Mouse (Mus musculus) heart, embryonic 15.5 days (tissue): ENCODE results near the gene Zdhhc24. TPM values are rescaled to one million over a fixed set of nuclear protein-coding genes. Genes with fewer than 3 reads are reported as not detected.
"Not testable (repeated sequence)": the region's sequence is repeated elsewhere in the genome, so short reads cannot be mapped to it uniquely, and the experiment has no call there.

Source experiments
- ATAC-seq: fragments of 200-750 bp; cut with Nextera tagmentation; replicated peaks from 2 replicates; pipeline ENCODE4 v1.8.0; 2017; ENCODE audit warnings: low read depth, moderate TSS enrichment; ENCODE audit not compliant: insufficient number of reproducible peaks, insufficient read depth, low FRiP score
- H3K27ac ChIP-seq: fragments of 300-500 bp; sonication (generic); 2 replicates; pipeline ENCODE4 v1.5.1; 2015; ENCODE audit warnings: mild to moderate bottlenecking, inconsistent platforms
- H3K27me3 ChIP-seq: fragments of 300-500 bp; sonication (generic); 2 replicates; pipeline ENCODE4 v1.6.1; 2015; ENCODE audit warnings: inconsistent platforms
- H3K36me3 ChIP-seq: fragments of 300-500 bp; sonication (generic); 2 replicates; pipeline ENCODE4 v1.6.1; 2015; ENCODE audit warnings: mild to moderate bottlenecking, inconsistent platforms
- H3K4me1 ChIP-seq: fragments of 300-500 bp; sonication (generic); replicated peaks from 2 replicates; pipeline ENCODE4 v1.6.1; 2015; ENCODE audit warnings: inconsistent platforms
- H3K4me2 ChIP-seq: fragments of 300-500 bp; sonication (generic); 2 replicates; pipeline ENCODE4 v1.6.1; 2015; ENCODE audit warnings: inconsistent platforms, mild to moderate bottlenecking, moderate library complexity
- H3K4me3 ChIP-seq: fragments of 300-500 bp; sonication (generic); 2 replicates; pipeline ENCODE4 v1.5.1; 2015; ENCODE audit warnings: mild to moderate bottlenecking, inconsistent platforms
- H3K9ac ChIP-seq: fragments of 300-500 bp; sonication (generic); 2 replicates; pipeline ENCODE4 v1.6.1; 2015; ENCODE audit warnings: mild to moderate bottlenecking, inconsistent platforms
- H3K9me3 ChIP-seq: fragments of 300-500 bp; sonication (generic); replicated peaks from 2 replicates; pipeline ENCODE4 v1.6.1; 2016; ENCODE audit warnings: inconsistent platforms
- WGBS: fragments of 180-500 bp; shearing (Covaris S2); methylation state at CpG from one replicate; pipeline ENCODE4 v1.1.7; 2015; ENCODE audit warnings: mixed read lengths; 5-methylcytosine and 5-hydroxymethylcytosine counted together
- polyA plus RNA-seq: library from polyadenylated mRNA; unstranded; fragments of >200 nt; fragmentation: Nextera tagmentation; extraction: Ambion mirVana; gene quantifications from 2 replicates; pipeline ENCODE4 v1.2.1, GENCODE M21; 2015

Gene Zdhhc24
- polyA plus RNA-seq, 1 experiment from 2014 or later = 6.6 TPM

DNA sequence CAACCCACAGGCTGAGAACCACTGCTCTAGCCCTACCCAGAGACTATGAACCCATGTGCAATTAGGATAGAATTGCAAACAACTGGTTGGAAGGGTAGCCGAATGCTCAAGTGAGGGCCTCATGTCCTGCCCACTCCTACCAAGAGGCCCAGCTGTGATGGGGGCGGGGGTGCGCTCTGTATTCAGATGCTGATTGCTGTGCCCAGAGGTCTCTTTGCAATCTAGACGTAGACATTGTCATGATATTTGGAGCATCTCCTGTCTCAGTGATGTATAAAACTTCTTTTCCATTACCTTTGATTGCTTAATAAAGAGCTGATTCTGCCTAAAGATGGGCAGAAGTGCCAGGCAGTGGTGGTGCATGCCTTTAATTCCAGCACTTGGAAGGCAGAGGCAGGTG is 28.7 kb upstream of the Zdhhc24 start:
- WGBS = 50% methylated on average over 4 of the region's 4 CpGs
- no peak overlapping the region for H3K4me3 ChIP-seq
- no peak for ATAC-seq
- peaks cover 23% of the 10 kb centered on the region for H3K27me3 ChIP-seq
- no peaks in the 10 kb centered on the region for H3K9me3 ChIP-seq
- H3K9ac ChIP-seq = no peak overlapping the region
- H3K4me1 ChIP-seq = peaks cover 4% of the 10 kb centered on the region; the same call in 1 of the 2 replicates
- H3K36me3 ChIP-seq = no peaks in the 10 kb centered on the region
- H3K27ac ChIP-seq = no peak overlapping the region
- H3K4me2 ChIP-seq = no peak overlapping the region

DNA sequence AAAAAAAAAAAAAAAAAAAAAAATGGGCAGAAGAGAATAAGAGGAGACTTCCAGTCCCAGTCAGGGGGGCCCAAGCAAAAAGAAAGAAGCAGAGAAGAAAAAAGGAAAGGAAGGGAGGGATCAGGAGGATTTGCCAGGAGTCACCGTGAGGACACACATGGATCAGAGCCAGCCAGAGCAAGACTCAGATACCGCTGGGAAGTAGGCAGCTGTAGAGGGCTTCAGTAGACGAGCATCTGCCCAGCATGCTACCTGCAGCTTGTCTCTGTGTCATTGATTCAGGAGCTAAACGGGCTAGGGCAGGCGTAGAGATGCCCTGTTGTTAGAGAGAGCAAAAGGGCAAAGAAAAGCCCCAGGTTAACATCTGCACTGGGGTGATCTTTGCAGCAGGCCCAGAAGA is 28.2 kb upstream of the Zdhhc24 start:
- no peak overlapping the region for H3K4me3 ChIP-seq
- H3K36me3 ChIP-seq = no peaks in the 10 kb centered on the region
- H3K27ac ChIP-seq = no peak overlapping the region
- no peak overlapping the region for H3K9ac ChIP-seq
- 38% methylated on average over 5 of the region's 5 CpGs for whole genome bisulfite sequencing
- peaks cover 6% of the 10 kb centered on the region for H3K4me1 ChIP-seq
- no peak for ATAC-seq
- H3K4me2 ChIP-seq = no peak overlapping the region
- peaks cover 23% of the 10 kb centered on the region for H3K27me3 ChIP-seq
- no peaks in the 10 kb centered on the region for H3K9me3 ChIP-seq

DNA sequence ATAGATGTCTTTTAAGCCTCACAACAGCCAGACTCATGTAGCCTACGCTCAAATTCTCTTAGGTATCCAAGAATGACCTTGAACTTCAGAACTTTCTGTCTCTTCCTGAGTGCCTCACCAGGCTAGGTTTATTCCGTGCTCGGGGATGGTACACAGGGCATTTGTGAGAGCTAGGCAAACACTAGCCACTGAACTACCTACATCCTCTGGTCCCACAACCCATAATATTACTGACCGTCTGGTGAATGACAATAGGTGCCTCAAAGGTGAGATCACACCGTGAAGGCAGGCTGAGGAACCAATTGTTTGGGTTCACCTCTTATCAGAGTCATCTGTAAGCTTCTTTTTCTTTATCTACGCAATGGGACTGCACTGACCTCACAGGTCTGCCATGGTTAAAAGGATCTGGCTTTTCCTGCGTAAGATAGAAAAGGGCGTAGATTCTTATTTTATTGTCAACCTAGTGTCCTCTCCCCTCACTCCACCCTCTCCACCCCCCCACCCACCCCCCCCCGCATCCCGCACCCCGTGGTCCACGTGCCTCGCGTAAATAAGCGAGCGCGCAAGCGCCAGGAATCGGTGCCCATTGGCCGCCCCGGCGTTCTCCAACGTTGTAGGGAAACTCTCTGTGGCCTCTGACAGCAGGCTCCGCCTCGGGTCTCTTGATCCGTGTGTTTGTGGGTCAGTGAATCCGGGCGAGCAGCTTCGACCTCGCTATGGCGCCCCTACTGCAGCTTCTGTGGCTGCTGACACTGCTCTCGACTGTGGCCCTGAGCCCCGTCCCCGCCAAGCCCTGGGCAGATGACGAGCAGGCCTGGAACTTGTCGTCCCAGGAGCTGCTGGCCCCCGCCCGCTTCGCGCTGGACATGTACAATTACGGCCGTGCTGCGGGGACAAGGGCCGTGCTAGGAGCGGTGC is 23.7 kb upstream of the Zdhhc24 start, which contains the start of gene Ctsf:
Ctsf (plus strand) TSS at position 579 of the 918 bp plus-strand sequence.
- peak within 1 kb of the TSS; percentile 94 for H3K4me2 ChIP-seq
- ATAC-seq = peak; percentile 83
- peak within 1 kb of the TSS; percentile 72 for H3K9ac ChIP-seq
- peaks cover 13% of the 10 kb centered on the region for H3K4me1 ChIP-seq
- peak within 1 kb of the TSS; percentile 72 for H3K4me3 ChIP-seq
- no peaks in the 10 kb centered on the region for H3K9me3 ChIP-seq
- peak within 1 kb of the TSS; percentile 68 for H3K27ac ChIP-seq
- H3K27me3 ChIP-seq = peaks cover 19% of the 10 kb centered on the region
- H3K36me3 ChIP-seq = no peaks in the 10 kb centered on the region
- WGBS = 4% methylated on average over 45 of the region's 45 CpGs

DNA sequence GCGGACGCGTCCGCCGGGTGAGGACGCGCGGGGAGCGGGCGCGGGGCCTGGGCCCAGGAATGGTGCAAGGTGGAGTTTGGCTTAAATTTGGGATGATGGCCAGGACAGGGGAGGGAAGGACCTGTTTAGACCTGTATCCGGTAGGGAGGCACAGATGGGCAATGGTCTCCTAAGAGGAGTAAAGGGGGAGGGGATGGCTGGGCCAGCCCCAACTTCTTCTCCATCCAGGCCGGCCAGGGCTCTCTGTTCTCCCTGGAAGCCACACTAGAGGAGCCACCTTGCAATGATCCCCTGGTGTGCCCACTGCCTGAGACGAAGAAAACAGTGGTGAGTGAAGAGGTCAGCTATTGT is 23.0 kb upstream of the Zdhhc24 start:
- WGBS = 3% methylated on average over 14 of the region's 14 CpGs
- no peaks in the 10 kb centered on the region for H3K36me3 ChIP-seq
- H3K4me2 ChIP-seq = peak overlapping the region; percentile 94
- H3K4me3 ChIP-seq = peak overlapping the region; percentile 72
- peaks cover 18% of the 10 kb centered on the region; the same call in 1 of the 2 replicates for H3K27me3 ChIP-seq
- H3K4me1 ChIP-seq = peaks cover 13% of the 10 kb centered on the region
- peak overlapping the region; percentile 72 for H3K9ac ChIP-seq
- ATAC-seq = no peak; the same call in 1 of the 2 replicates
- no peaks in the 10 kb centered on the region for H3K9me3 ChIP-seq
- peak overlapping the region; percentile 68 for H3K27ac ChIP-seq

DNA sequence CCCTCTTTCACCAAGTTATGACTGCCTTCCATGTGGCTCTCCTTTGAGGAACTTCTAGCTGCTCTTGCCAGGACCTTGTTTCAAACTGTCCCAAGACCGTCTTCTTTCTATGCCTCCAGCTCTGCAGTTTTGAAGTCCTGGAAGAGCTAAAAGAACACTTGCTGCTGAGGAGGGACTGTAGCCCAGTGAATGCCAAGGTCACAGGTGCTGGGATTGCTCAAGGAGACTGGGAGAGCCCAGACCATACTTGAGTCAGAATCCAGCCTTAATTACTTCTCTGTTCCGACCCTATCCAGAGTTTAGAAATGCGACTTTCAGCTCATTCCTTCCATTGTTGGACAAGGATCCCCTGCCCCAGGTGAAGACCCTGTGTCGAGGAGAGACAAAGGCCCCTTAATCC is 22.5 kb upstream of the Zdhhc24 start:
- Histone ChIP-seq H3K9ac (no peak overlapping the region), H3K27ac (no peak overlapping the region), H3K36me3 (no peaks in the 10 kb centered on the region), H3K4me2 (peak overlapping the region; percentile 94), H3K4me3 (peak overlapping the region; percentile 72), H3K27me3 (peaks cover 18% of the 10 kb centered on the region; the same call in 1 of the 2 replicates), H3K9me3 (no peaks in the 10 kb centered on the region), H3K4me1 (peaks cover 13% of the 10 kb centered on the region)
- ATAC-seq = no peak
- WGBS = 79% methylated on average over 4 of the region's 4 CpGs

DNA sequence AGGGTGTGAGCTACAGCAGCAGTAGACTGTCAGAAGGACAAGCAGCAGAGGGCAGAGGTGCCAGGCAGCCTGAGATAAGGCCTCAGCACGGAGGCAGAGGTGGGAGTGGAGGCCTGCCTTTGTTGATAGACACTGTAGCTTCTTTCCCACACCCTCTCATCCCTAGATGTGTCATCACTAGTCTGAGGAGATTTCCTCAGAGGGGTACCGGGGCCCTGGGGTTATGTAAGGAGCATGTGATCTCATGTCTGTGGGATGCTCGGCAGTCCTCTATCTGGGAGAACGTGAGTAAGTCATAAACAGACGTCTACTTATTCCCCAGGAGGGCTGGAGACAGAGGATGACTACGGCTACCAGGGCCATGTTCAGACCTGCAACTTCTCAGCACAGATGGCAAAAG is 19.4 kb upstream of the Zdhhc24 start:
- Histone ChIP-seq H3K9ac (no peak overlapping the region), H3K27ac (no peak overlapping the region), H3K4me3 (no peak overlapping the region), H3K4me2 (no peak overlapping the region), H3K4me1 (peaks cover 13% of the 10 kb centered on the region), H3K27me3 (peaks cover 18% of the 10 kb centered on the region; the same call in 1 of the 2 replicates), H3K9me3 (no peaks in the 10 kb centered on the region), H3K36me3 (no peaks in the 10 kb centered on the region)
- WGBS = 38% methylated on average over 6 of the region's 6 CpGs
- ATAC-seq = no peak

DNA sequence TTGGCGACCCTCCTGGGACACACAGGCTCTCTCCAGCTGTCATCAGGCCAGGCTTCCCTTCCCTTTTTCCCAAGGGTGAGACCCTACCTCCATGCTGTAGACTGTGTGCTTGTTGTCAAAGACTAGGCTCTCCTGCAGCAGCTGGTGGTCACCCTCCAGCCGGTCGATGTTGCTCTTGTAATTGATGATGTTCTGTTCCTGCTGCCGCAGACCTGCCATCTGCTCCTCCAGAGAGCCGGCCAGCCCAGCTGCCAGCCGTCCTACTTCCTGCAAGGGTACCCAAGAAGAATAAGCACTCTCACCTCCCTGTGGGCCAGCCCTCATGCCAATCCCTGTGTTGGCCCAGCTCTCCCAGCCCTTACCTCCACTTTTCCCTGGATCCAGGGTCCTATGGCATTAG is 15.4 kb upstream of the Zdhhc24 start:
- no peak overlapping the region for H3K4me3 ChIP-seq
- H3K4me1 ChIP-seq = peaks cover 4% of the 10 kb centered on the region; the same call in 1 of the 2 replicates
- 77% methylated on average over 6 of the region's 6 CpGs for WGBS
- no peak overlapping the region for H3K27ac ChIP-seq
- H3K9ac ChIP-seq = no peak overlapping the region
- no peaks in the 10 kb centered on the region for H3K9me3 ChIP-seq
- H3K27me3 ChIP-seq = peaks cover 15% of the 10 kb centered on the region
- no peak for ATAC-seq
- no peak overlapping the region for H3K4me2 ChIP-seq
- no peaks in the 10 kb centered on the region for H3K36me3 ChIP-seq

DNA sequence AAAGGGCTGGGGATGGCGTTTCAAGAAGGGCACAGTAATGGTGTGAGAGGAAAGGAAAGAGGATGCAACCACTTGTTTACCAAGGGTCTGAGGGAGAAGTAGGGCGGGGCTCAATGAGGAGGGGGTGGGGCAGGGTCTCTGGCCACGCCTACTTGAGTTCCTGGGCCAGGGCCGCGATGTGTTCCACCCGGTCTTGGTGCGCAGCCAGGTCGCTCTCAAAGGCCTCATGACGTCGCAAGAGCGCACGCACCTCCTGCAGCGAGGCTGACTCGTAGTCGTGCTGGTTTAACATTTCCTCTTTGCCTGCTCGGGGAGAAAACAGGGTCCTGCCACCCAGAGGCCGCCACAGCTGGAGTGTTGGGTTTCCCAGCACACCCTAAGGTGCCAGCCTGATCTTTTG is 13.3 kb upstream of the Zdhhc24 start:
- Histone ChIP-seq H3K9ac (no peak overlapping the region), H3K9me3 (no peaks in the 10 kb centered on the region), H3K27me3 (peaks cover 19% of the 10 kb centered on the region), H3K4me2 (peak overlapping the region; percentile 48), H3K36me3 (no peaks in the 10 kb centered on the region), H3K27ac (no peak overlapping the region), H3K4me1 (peaks cover 4% of the 10 kb centered on the region; the same call in 1 of the 2 replicates), H3K4me3 (no peak overlapping the region)
- no peak for ATAC-seq
- WGBS = 6% methylated on average over 17 of the region's 17 CpGs

DNA sequence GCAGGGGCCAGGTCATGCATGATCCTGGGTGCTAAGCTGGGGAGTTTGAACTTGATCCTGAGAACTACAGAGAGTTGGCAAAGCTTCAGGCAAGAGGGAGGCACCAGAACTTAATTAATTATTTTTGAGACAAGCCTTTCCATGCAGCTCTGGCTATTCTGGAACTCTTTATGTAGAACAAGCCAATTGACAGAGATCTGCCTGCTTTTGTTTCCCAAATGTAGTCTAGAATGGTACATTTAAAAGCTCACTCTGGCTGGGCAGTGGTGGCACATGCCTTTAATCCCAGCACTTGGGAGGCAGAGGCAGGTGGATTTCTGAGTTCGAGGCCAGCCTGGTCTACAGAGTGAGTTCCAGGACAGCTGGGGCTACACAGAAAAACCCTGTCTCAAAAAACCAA is 3.9 kb upstream of the Zdhhc24 start:
- not testable (repeated sequence) for H3K4me2 ChIP-seq, H3K9me3 ChIP-seq, H3K9ac ChIP-seq, H3K36me3 ChIP-seq, H3K27ac ChIP-seq, H3K4me3 ChIP-seq, ATAC-seq, H3K27me3 ChIP-seq
- WGBS = 72% methylated on average over 1 of the region's 1 CpGs
- peaks cover 13% of the 10 kb centered on the region for H3K4me1 ChIP-seq

DNA sequence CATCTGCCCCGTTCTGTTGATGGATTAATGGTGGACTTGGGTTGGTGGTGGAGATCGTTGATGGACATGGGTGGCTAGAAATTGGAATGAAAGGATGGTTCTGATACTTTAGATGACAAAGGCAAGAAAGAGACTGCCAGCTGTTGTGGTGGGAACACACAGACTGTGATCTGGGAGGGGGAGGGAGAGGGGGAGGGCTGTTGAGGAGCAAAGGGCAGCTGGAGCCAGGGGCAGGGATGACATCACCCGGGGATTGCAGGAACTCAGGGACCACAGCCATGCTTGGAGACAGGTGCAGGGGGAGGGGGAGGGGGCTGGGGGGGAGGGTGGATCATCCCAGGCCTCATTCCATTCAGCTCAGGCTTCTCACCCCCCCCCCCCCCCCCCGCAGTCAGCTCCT is 2.2 kb upstream of the Zdhhc24 start:
- H3K27me3 ChIP-seq = no peaks in the 10 kb centered on the region
- no peak overlapping the region for H3K4me3 ChIP-seq
- no peaks in the 10 kb centered on the region for H3K36me3 ChIP-seq
- 63% methylated on average over 3 of the region's 4 CpGs for WGBS
- H3K27ac ChIP-seq = no peak overlapping the region
- no peak for ATAC-seq
- H3K4me1 ChIP-seq = peaks cover 13% of the 10 kb centered on the region
- H3K9ac ChIP-seq = no peak overlapping the region
- H3K4me2 ChIP-seq = no peak overlapping the region
- H3K9me3 ChIP-seq = no peaks in the 10 kb centered on the region

DNA sequence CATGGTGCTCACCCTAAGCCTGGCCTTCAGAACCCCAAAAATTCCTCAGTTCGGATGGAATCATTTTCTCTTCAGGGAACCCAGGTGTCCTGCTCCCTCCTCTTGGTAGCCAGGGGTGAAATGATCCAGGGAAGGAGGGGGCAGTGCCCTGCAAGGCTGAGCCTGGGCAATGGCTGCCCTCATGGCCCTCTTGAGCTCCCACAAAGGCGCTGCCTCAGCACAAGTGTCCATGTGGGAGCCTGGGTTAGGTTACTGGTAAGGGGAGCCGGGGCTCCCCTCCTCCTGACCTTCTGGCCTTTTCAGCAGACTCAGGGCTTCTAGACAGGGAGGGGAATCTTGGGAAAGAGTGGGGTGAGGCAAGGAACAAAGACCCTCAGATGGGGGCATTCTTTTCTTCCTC is 1.7 kb upstream of the Zdhhc24 start:
- Histone ChIP-seq H3K4me2 (no peak overlapping the region), H3K9me3 (no peaks in the 10 kb centered on the region), H3K36me3 (no peaks in the 10 kb centered on the region), H3K27ac (no peak overlapping the region), H3K4me1 (peaks cover 13% of the 10 kb centered on the region), H3K4me3 (no peak overlapping the region), H3K9ac (no peak overlapping the region), H3K27me3 (no peaks in the 10 kb centered on the region)
- no peak for ATAC-seq
- WGBS = 80% methylated on average over 3 of the region's 3 CpGs

DNA sequence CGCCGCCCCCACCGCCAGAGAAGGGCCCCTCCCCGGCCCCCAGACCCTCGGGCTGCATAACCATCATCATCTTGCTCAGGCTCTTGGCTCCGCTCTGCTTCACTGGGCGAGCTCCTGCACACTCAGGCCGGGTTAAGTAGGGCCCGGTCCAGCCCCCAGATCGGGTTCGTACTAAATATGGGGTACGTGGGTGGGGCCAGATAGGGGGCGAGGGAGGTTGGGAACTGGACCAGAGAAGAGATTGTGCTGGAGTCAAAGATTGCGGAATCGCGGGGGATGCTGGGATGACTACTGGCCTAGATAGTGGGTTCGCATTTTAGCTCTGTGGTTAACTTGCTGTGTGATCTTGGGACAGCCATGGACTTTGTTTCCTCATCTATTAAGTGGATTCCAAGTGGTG is 683 bp upstream of the Zdhhc24 start, which contains the start of gene Actn3:
Actn3 (minus strand) TSS at position 125 of the 400 bp plus-strand sequence.
- H3K4me3 ChIP-seq = peak within 1 kb of the TSS; percentile 86
- no peaks in the 10 kb centered on the region for H3K27me3 ChIP-seq
- H3K27ac ChIP-seq = peak within 1 kb of the TSS; percentile 68
- peak within 1 kb of the TSS; percentile 92 for H3K9ac ChIP-seq
- H3K9me3 ChIP-seq = no peaks in the 10 kb centered on the region
- no peaks in the 10 kb centered on the region for H3K36me3 ChIP-seq
- ATAC-seq = 0 out of 2 replicates have a peak, but pooled peaks have one; percentile 13
- peak within 1 kb of the TSS; percentile 96 for H3K4me2 ChIP-seq
- H3K4me1 ChIP-seq = peaks cover 13% of the 10 kb centered on the region
- 2% methylated on average over 17 of the region's 17 CpGs for WGBS
